Mouse (Mus musculus): ENCODE results near the gene 3110082I17Rik. TPM values are rescaled to one million over a fixed set of nuclear protein-coding genes. Genes with fewer than 3 reads are reported as not detected.

Gene 3110082I17Rik
- total RNA-seq, 2 experiments from 2014 or later, result 16.6 to 17.6 TPM

- no peak for DNase-seq (ENCODE audit: low spot score in 2 of 2)
- intact Hi-C loops (cut with DNase I), result no loop called here
Observed at GRCm38 (mm10) chr5:139387329-139388194, 72.8 kb downstream of the 3110082I17Rik start.

GRCm38 (mm10) chr5:139386047-139386446 is 74.3 kb downstream of the 3110082I17Rik start:
- intact Hi-C loops (cut with DNase I), result no loop called here
- DNase-seq (ENCODE audit: low spot score in 2 of 2), result no peak

- DNase-seq (ENCODE audit: low spot score in 2 of 2), result no peak
- intact Hi-C loops (cut with DNase I), result no loop called here
Observed at GRCm38 (mm10) chr5:139384531-139384930, 75.8 kb downstream of the 3110082I17Rik start.

- no peak for DNase-seq (ENCODE audit: low spot score in 2 of 2)
- intact Hi-C loops (cut with DNase I), result no loop called here
Observed at GRCm38 (mm10) chr5:139383234-139383633, 77.1 kb downstream of the 3110082I17Rik start.

GRCm38 (mm10) chr5:139382760-139383159 is 77.6 kb downstream of the 3110082I17Rik start:
- intact Hi-C loops (cut with DNase I), result no loop called here
- DNase-seq (ENCODE audit: low spot score in 2 of 2), result peak; percentile 58 to 67

GRCm38 (mm10) chr5:139381586-139382513 is 78.5 kb downstream of the 3110082I17Rik start:
- intact Hi-C loops (cut with DNase I), result no loop called here
- no peak for DNase-seq (ENCODE audit: low spot score in 2 of 2)

GRCm38 (mm10) chr5:139380385-139381248 is 79.7 kb downstream of the 3110082I17Rik start:
- DNase-seq (ENCODE audit: low spot score in 2 of 2), result peak; percentile 85 to 86
- intact Hi-C loops (cut with DNase I), result no loop called here

- DNase-seq (ENCODE audit: low spot score in 2 of 2), result no peak
- intact Hi-C loops (cut with DNase I), result no loop called here
Observed at GRCm38 (mm10) chr5:139379771-139380384, 80.4 kb downstream of the 3110082I17Rik start.

GRCm38 (mm10) chr5:139378986-139379629 is 81.2 kb downstream of the 3110082I17Rik start:
- intact Hi-C loops (cut with DNase I), result no loop called here
- DNase-seq (ENCODE audit: low spot score in 2 of 2), result peak in 1 of 2 experiments; percentile 53

- intact Hi-C loops (cut with DNase I), result no loop called here
- no peak for DNase-seq (ENCODE audit: low spot score in 2 of 2)
Observed at GRCm38 (mm10) chr5:139378271-139378556, 82.1 kb downstream of the 3110082I17Rik start.

GRCm38 (mm10) chr5:139377468-139378270 is 82.7 kb downstream of the 3110082I17Rik start, which contains the start of gene Gpr146:
Gpr146 (plus strand) TSS chr5:139377697.
- peak; percentile 56 to 62 for DNase-seq (ENCODE audit: low spot score in 2 of 2)
- intact Hi-C loops (cut with DNase I), result no loop called here

GRCm38 (mm10) chr5:139374841-139375240 is 85.5 kb downstream of the 3110082I17Rik start:
- no peak for DNase-seq (ENCODE audit: low spot score in 2 of 2)
- intact Hi-C loops (cut with DNase I), result no loop called here

GRCm38 (mm10) chr5:139373889-139374444 is 86.4 kb downstream of the 3110082I17Rik start:
- intact Hi-C loops (cut with DNase I), result no loop called here

GRCm38 (mm10) chr5:139373126-139373525 is 87.2 kb downstream of the 3110082I17Rik start:
- no peak for DNase-seq (ENCODE audit: low spot score in 2 of 2)
- intact Hi-C loops (cut with DNase I), result no loop called here

More at GRCm38 (mm10) chr5:139373889-139374444, 86.4 kb downstream of the 3110082I17Rik start:
- DNase-seq (ENCODE audit: low spot score in 2 of 2), result no peak

- intact Hi-C loops (cut with DNase I), result no loop called here
- peak; percentile 88 to 94 for DNase-seq (ENCODE audit: low spot score in 2 of 2)
Observed at GRCm38 (mm10) chr5:139371631-139372401, 88.5 kb downstream of the 3110082I17Rik start.

- intact Hi-C loops (cut with DNase I), result no loop called here
- no peak for DNase-seq (ENCODE audit: low spot score in 2 of 2)
Observed at GRCm38 (mm10) chr5:139371118-139371517, 89.2 kb downstream of the 3110082I17Rik start.
